Mouse (Mus musculus): Measurements from ENCODE around the gene Eef1akmt3.

GRCm38 (mm10) chr10:127050119-127050474, 8.8 kb upstream of the Eef1akmt3 start:
- TF ChIP-seq CTCF (IDR thresholded peaks at IDR 0.05; ENCODE audit: low read depth) (no peak), EP300 (IDR thresholded peaks at IDR 0.05; ENCODE audit: low read depth) (no peak)

Data from liver, postnatal 0 days (tissue).